Mouse (Mus musculus): ENCODE measurements around the gene Kbtbd7. TPM values are rescaled to one million over a fixed set of nuclear protein-coding genes. Genes with fewer than 3 reads are reported as not detected.
A peak's percentile ranks its signal among the peaks of the same experiment; 100 is the strongest.
"Not testable (repeated sequence)": the region's sequence is repeated elsewhere in the genome, so short reads cannot be mapped to it uniquely, and the experiment has no call there.

The Kbtbd7 gene
- total and polyA plus RNA-seq, 3 experiments = 2.9 to 9.8 (median 9.3) TPM

- H3K9ac ChIP-seq (ENCODE audit: low read depth, low read length) = no peak overlapping the region
- H3K79me2 ChIP-seq (replicated peaks; ENCODE audit: control insufficient read depth, insufficient read depth, low read length) = no peaks in the 10 kb centered on the region
- no peaks in the 10 kb centered on the region for H3K27me3 ChIP-seq (ENCODE audit: control insufficient read depth, insufficient read depth, low read length)
- H3K4me3 ChIP-seq = no peak overlapping the region
- DNase-seq = no peak
- H3K4me1 ChIP-seq (ENCODE audit: control insufficient read depth, insufficient read depth, low read length) = no peaks in the 10 kb centered on the region
- TF ChIP-seq CTCF (IDR thresholded peaks at IDR 0.05) (no peak), EP300 (IDR thresholded peaks at IDR 0.05; ENCODE audit: insufficient read depth, low read depth, low read length) (no peak), POLR2A (IDR thresholded peaks at IDR 0.05; ENCODE audit: insufficient read depth, low read depth, low read length) (no peak)
- WGBS = 56% methylated on average over 6 of the region's 6 CpGs
- H3K27ac ChIP-seq = no peak overlapping the region
- intact Hi-C loops (cut with DNase I) = no loop called here
- no peaks in the 10 kb centered on the region for H3K36me3 ChIP-seq (ENCODE audit: control insufficient read depth, insufficient read depth, low read length)
Observed at GRCm38 (mm10) chr14:79409278-79409830, 17.0 kb upstream of the Kbtbd7 start.

GRCm38 (mm10) chr14:79410662-79411061 is 15.6 kb upstream of the Kbtbd7 start:
- Histone ChIP-seq H3K36me3 (ENCODE audit: control insufficient read depth, insufficient read depth, low read length) (no peaks in the 10 kb centered on the region), H3K9ac (ENCODE audit: low read depth, low read length) (no peak overlapping the region), H3K27me3 (ENCODE audit: control insufficient read depth, insufficient read depth, low read length) (no peaks in the 10 kb centered on the region), H3K4me1 (ENCODE audit: control insufficient read depth, insufficient read depth, low read length) (no peaks in the 10 kb centered on the region), H3K4me3 (no peak overlapping the region), H3K27ac (no peak overlapping the region), H3K79me2 (replicated peaks; ENCODE audit: control insufficient read depth, insufficient read depth, low read length) (no peaks in the 10 kb centered on the region)
- DNase-seq = no peak
- 69% methylated on average over 2 of the region's 2 CpGs for WGBS
- TF ChIP-seq CTCF (IDR thresholded peaks at IDR 0.05) (no peak), EP300 (IDR thresholded peaks at IDR 0.05; ENCODE audit: insufficient read depth, low read depth, low read length) (no peak), POLR2A (IDR thresholded peaks at IDR 0.05; ENCODE audit: insufficient read depth, low read depth, low read length) (no peak)
- intact Hi-C loops (cut with DNase I) = no loop called here

GRCm38 (mm10) chr14:79413121-79413520 is 13.2 kb upstream of the Kbtbd7 start:
- Histone ChIP-seq H3K79me2 (replicated peaks; ENCODE audit: control insufficient read depth, insufficient read depth, low read length) (no peaks in the 10 kb centered on the region), H3K4me1 (ENCODE audit: control insufficient read depth, insufficient read depth, low read length) (no peaks in the 10 kb centered on the region), H3K9ac (ENCODE audit: low read depth, low read length) (no peak overlapping the region), H3K27ac (no peak overlapping the region), H3K27me3 (ENCODE audit: control insufficient read depth, insufficient read depth, low read length) (no peaks in the 10 kb centered on the region), H3K36me3 (ENCODE audit: control insufficient read depth, insufficient read depth, low read length) (no peaks in the 10 kb centered on the region), H3K4me3 (no peak overlapping the region)
- WGBS = 85% methylated on average over 6 of the region's 6 CpGs
- TF ChIP-seq POLR2A (IDR thresholded peaks at IDR 0.05; ENCODE audit: insufficient read depth, low read depth, low read length) (no peak), EP300 (IDR thresholded peaks at IDR 0.05; ENCODE audit: insufficient read depth, low read depth, low read length) (no peak), CTCF (IDR thresholded peaks at IDR 0.05) (no peak)
- intact Hi-C loops (cut with DNase I) = no loop called here
- no peak for DNase-seq

- no peaks in the 10 kb centered on the region for H3K4me1 ChIP-seq (ENCODE audit: control insufficient read depth, insufficient read depth, low read length)
- H3K9ac ChIP-seq (ENCODE audit: low read depth, low read length) = no peak overlapping the region
- intact Hi-C loops (cut with DNase I) = loop anchor here (5.0 kb wide), 1 partner anchor 37 kb away; no protein-coding TSS in a partner anchor
- H3K27ac ChIP-seq = no peak overlapping the region
- WGBS = 82% methylated on average over 20 of the region's 20 CpGs
- no peak for DNase-seq
- no peaks in the 10 kb centered on the region for H3K79me2 ChIP-seq (replicated peaks; ENCODE audit: control insufficient read depth, insufficient read depth, low read length)
- H3K27me3 ChIP-seq (ENCODE audit: control insufficient read depth, insufficient read depth, low read length) = no peaks in the 10 kb centered on the region
- TF ChIP-seq EP300 (IDR thresholded peaks at IDR 0.05; ENCODE audit: insufficient read depth, low read depth, low read length) (no peak), CTCF (IDR thresholded peaks at IDR 0.05) (no peak), POLR2A (IDR thresholded peaks at IDR 0.05; ENCODE audit: insufficient read depth, low read depth, low read length) (no peak)
- H3K4me3 ChIP-seq = no peak overlapping the region
- no peaks in the 10 kb centered on the region for H3K36me3 ChIP-seq (ENCODE audit: control insufficient read depth, insufficient read depth, low read length)
Observed at GRCm38 (mm10) chr14:79420083-79420685, 6.1 kb upstream of the Kbtbd7 start.

GRCm38 (mm10) chr14:79426730-79427365 is 537 bp downstream of the Kbtbd7 start:
- H3K4me1 ChIP-seq (ENCODE audit: control insufficient read depth, insufficient read depth, low read length); H3K27me3 ChIP-seq (ENCODE audit: control insufficient read depth, insufficient read depth, low read length); H3K79me2 ChIP-seq (replicated peaks; ENCODE audit: control insufficient read depth, insufficient read depth, low read length); H3K36me3 ChIP-seq (ENCODE audit: control insufficient read depth, insufficient read depth, low read length); intact Hi-C loops (cut with DNase I): not testable (repeated sequence)
- peak; percentile 11 to 22 for DNase-seq
- H3K27ac ChIP-seq = peak overlapping the region; percentile 77
- peak overlapping the region; percentile 69 for H3K9ac ChIP-seq (ENCODE audit: low read depth, low read length)
- 49% methylated on average over 3 of the region's 59 CpGs for WGBS
- peak overlapping the region; percentile 46; the same call in 1 of the 2 replicates for H3K4me3 ChIP-seq

- intact Hi-C loops (cut with DNase I) = no loop called here
- Histone ChIP-seq H3K9ac (ENCODE audit: low read depth, low read length) (no peak overlapping the region), H3K4me1 (ENCODE audit: control insufficient read depth, insufficient read depth, low read length) (no peaks in the 10 kb centered on the region), H3K27me3 (ENCODE audit: control insufficient read depth, insufficient read depth, low read length) (no peaks in the 10 kb centered on the region), H3K79me2 (replicated peaks; ENCODE audit: control insufficient read depth, insufficient read depth, low read length) (no peaks in the 10 kb centered on the region), H3K27ac (no peak overlapping the region), H3K36me3 (ENCODE audit: control insufficient read depth, insufficient read depth, low read length) (no peaks in the 10 kb centered on the region), H3K4me3 (no peak overlapping the region)
- DNase-seq = no peak
- 90% methylated on average over 1 of the region's 1 CpGs for WGBS
- no peak for TF ChIP-seq EP300 (IDR thresholded peaks at IDR 0.05; ENCODE audit: insufficient read depth, low read depth, low read length)
- no peak for TF ChIP-seq POLR2A (IDR thresholded peaks at IDR 0.05; ENCODE audit: insufficient read depth, low read depth, low read length)
- TF ChIP-seq CTCF (IDR thresholded peaks at IDR 0.05) = no peak
Observed at GRCm38 (mm10) chr14:79434068-79434467, 7.8 kb downstream of the Kbtbd7 start.

Measured in heart, adult 2 months (tissue).